Comparison of ENCODE assay signal across 22 mouse cellular contexts in genomic region chr6:97508480-97508879, GRCm38 (mm10).
"Had no signal": no experiment of that assay in that cellular context is flagged by ENCODE, and none has a peak within 500 bp of the region (broad histone marks: within the 10 kb centered on the region; RNA-seq: fewer than 3 reads in every experiment).

No protein-coding gene starts in this region.

- H3K9me3 ChIP-seq: kidney, embryonic 15.5 days; limb, embryonic 12.5 days; midbrain, embryonic 12.5 days; midbrain, embryonic 15.5 days; neural tube, embryonic 12.5 days; neural tube, embryonic 15.5 days had no signal

- ATAC-seq: intestine, postnatal 0 days; liver, postnatal 0 days; midbrain, embryonic 15.5 days had no signal

- H3K4me2 ChIP-seq: kidney, embryonic 15.5 days; limb, embryonic 12.5 days; liver, embryonic 11.5 days; lung, embryonic 14.5 days; midbrain, embryonic 12.5 days; midbrain, embryonic 15.5 days; neural tube, embryonic 12.5 days; neural tube, embryonic 15.5 days had no signal

- H3K36me3 ChIP-seq: kidney, embryonic 15.5 days; limb, embryonic 12.5 days; midbrain, embryonic 12.5 days; midbrain, embryonic 15.5 days; neural tube, embryonic 12.5 days; neural tube, embryonic 15.5 days had no signal

- H3K4me3 ChIP-seq: kidney, embryonic 15.5 days; left cerebral cortex, adult 2 months; limb, embryonic 12.5 days; midbrain, embryonic 12.5 days; midbrain, embryonic 15.5 days; neural tube, embryonic 12.5 days; neural tube, embryonic 15.5 days had no signal

- DNase-seq: kidney, adult 8-10 months; kidney, postnatal 10 days; kidney, postnatal 36 days; layer of hippocampus, postnatal 36 days; liver, postnatal 0 days; lung, embryonic 14.5 days; right cerebral cortex, adult 18-20 months; right cerebral cortex, postnatal 14 days; right cerebral cortex, postnatal 4 days; thymus, postnatal 25 days had no signal

- H3K9ac ChIP-seq: kidney, embryonic 15.5 days; limb, embryonic 12.5 days; liver, embryonic 14.5 days; liver, postnatal 0 days; lung, embryonic 14.5 days; midbrain, embryonic 12.5 days; midbrain, embryonic 15.5 days; neural tube, embryonic 12.5 days; neural tube, embryonic 15.5 days had no signal

- H3K4me1 ChIP-seq: neural tube, embryonic 12.5 days had no signal

- H3K27ac ChIP-seq: kidney, embryonic 15.5 days; left cerebral cortex, adult 2 months; limb, embryonic 12.5 days; liver, embryonic 14.5 days; macrophage; midbrain, embryonic 12.5 days; midbrain, embryonic 15.5 days; neural tube, embryonic 12.5 days; neural tube, embryonic 15.5 days; stomach, postnatal 0 days had no signal

- H3K27me3 ChIP-seq: kidney, embryonic 15.5 days; limb, embryonic 12.5 days; midbrain, embryonic 12.5 days; midbrain, embryonic 15.5 days; neural tube, embryonic 12.5 days; neural tube, embryonic 15.5 days had no signal
